Mouse (Mus musculus) splenic B cell, adult 2 months (primary cell): ENCODE results near the gene Slc22a1.

Experiments
- DNase-seq: peaks from one replicate; pipeline ENCODE4 v3.0.0-alpha.2; 2011; ENCODE audit warnings: low read depth, low spot score
- H3K27me3 ChIP-seq: 2 replicates; pipeline ENCODE4 v1.6.1; 2012; ENCODE audit warnings: mild to moderate bottlenecking, low read length, moderate library complexity, mixed read lengths; ENCODE audit not compliant: control insufficient read depth, poor library complexity, insufficient read depth, severe bottlenecking
- H3K36me3 ChIP-seq: 2 replicates; pipeline ENCODE4 v1.6.1; 2012; ENCODE audit warnings: mild to moderate bottlenecking, low read length, moderate library complexity, mixed read lengths; ENCODE audit not compliant: control insufficient read depth, poor library complexity, insufficient read depth, severe bottlenecking

The Slc22a1 gene

DNA sequence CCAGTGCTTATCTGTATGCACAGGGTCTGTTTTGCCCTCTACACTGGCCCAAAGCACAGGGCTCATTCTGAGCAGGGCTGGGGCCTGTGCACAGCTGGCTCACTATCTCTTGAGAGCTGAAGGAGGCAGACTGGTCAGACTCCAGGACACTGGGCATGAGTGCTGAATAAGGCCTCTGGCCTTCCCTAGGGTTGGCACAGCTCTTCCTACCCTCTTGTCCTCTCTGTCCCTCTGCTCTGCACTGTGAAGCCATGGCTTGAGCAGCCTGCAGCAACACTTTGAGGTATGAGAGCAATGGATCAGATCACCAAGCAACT, 6.3 kb downstream of the Slc22a1 start:
- H3K27me3 ChIP-seq: no peaks in the 10 kb centered on the region; the same call in 1 of the 2 replicates
- DNase-seq: no peak
- no peaks in the 10 kb centered on the region for H3K36me3 ChIP-seq

GRCm38 (mm10) chr17:12668478-12669362, 6.9 kb downstream of the Slc22a1 start:
- Histone ChIP-seq H3K36me3 (no peaks in the 10 kb centered on the region), H3K27me3 (no peaks in the 10 kb centered on the region; the same call in 1 of the 2 replicates)
- no peak for DNase-seq

- H3K27me3 ChIP-seq: no peaks in the 10 kb centered on the region; the same call in 1 of the 2 replicates
- no peak for DNase-seq
- H3K36me3 ChIP-seq: no peaks in the 10 kb centered on the region
Observed at GRCm38 (mm10) chr17:12664156-12664555, 11.5 kb downstream of the Slc22a1 start.

DNA sequence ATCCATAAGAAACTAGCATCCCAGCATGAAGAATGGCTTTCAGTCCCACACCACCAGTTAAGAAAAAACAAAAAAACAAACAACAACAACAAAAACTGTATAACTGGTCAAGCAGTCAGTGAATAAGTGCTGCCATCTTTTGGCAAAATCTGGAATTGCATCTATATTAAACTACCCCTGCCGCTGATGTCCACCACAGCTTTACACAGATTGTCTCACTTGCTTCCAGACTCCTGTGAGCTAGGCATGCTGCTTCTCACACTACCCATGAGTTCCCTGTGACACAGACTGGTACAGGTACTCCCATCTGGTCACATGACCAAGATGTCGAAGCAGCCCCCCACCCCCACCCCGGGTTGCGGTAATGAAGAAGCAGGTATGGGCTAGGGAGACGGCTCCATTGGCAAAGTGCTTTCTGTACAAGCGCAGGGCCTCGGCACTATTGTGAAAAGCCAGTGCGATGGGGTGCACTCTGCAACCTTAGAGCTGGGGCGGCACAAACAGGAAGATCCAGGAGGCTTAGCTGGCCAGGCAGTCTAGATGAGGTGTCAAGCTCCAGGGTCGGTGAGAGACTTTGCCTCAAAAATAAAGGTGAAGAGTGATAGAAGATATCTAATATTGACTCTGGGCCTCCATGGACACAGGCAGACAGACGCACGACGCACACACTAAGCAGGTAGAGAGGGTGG, 14.9 kb downstream of the Slc22a1 start:
- peak; percentile 52 for DNase-seq
- Histone ChIP-seq H3K36me3 (no peaks in the 10 kb centered on the region), H3K27me3 (no peaks in the 10 kb centered on the region)

- H3K36me3 ChIP-seq: no peaks in the 10 kb centered on the region
- no peaks in the 10 kb centered on the region for H3K27me3 ChIP-seq
- DNase-seq: no peak
Observed at GRCm38 (mm10) chr17:12659233-12659632, 16.4 kb downstream of the Slc22a1 start.

DNA sequence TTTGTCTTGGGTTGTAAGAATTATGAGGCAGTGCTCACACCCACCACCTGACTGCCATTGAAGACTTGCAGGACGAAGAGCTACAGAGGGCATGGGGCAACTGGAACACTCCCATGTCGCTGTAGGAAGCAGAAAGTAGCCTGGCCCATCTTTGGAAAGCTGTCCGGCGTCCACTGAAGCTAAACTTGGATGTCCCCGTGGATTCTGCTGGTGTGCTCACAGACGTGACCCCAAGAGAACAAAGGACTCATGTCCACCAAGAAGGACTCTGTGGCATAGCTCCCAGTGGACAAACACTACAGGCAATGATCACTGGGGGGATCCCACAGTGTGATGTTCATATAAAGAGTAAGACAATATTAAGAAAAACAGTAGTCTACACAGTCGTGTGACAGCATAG, 16.8 kb downstream of the Slc22a1 start:
- no peak for DNase-seq
- Histone ChIP-seq H3K27me3 (no peaks in the 10 kb centered on the region), H3K36me3 (no peaks in the 10 kb centered on the region)

DNA sequence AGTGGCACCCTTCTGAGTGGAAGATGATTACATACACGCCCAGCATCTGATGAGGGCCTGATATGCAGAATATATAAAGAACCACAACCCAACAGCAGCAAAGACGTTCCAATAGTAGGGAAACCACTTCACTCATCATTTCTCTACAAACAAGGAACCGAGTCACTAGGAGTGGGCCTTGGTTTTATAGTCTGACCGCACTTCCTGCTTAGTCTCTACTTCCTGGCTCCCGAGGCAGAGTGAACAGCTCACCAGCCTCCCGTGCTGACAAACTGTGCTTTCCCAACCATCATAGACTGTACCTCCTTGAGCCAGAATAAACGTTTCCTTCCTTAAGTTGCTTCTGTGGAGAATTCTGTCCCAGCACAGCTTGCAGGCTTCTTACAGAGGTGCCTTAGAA, 19.8 kb downstream of the Slc22a1 start:
- Histone ChIP-seq H3K36me3 (no peaks in the 10 kb centered on the region), H3K27me3 (no peaks in the 10 kb centered on the region)
- peak; percentile 2 for DNase-seq

GRCm38 (mm10) chr17:12654061-12654460, 21.6 kb downstream of the Slc22a1 start:
- no peaks in the 10 kb centered on the region for H3K36me3 ChIP-seq
- DNase-seq: no peak
- H3K27me3 ChIP-seq: no peaks in the 10 kb centered on the region; the same call in 1 of the 2 replicates

DNA sequence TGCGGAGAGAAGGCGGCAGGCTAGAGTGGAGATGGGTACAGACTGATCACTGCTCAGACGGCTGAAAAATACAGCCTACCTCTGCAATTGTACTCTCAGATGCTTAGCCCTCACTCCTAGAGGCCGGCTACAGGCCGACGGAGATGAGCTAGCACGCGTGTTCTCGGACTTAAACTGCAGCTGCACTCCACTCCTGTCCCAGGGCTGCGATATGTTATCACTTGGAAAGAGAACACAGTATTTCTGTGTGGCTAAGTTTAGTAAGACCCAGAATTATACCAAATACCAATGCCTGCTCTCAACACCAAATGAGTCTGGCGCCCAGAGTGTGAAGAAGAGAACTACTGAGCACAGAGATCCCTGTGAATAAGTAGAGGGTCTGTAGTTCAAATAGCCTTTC, 23.0 kb downstream of the Slc22a1 start:
- Histone ChIP-seq H3K36me3 (no peaks in the 10 kb centered on the region), H3K27me3 (no peaks in the 10 kb centered on the region; the same call in 1 of the 2 replicates)
- DNase-seq: no peak

DNA sequence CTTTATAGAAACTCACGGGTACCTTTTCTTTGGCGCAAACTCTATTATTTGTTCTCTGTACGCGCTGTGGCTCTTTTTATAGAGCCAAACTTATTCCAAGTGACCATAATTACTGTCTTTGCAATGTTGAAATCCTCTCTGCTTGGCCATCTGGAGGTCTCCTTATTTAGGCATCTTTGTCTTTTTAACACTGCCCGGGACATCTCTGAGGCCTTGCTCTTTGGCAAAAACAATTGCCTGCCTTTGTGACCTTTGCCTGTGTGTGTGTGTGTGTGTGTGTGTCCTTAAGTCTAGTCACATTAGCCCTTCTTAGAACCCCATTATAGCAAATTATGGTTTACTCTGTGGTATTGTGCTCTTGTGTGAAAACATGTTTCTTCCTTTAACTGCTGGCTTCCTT, 30.2 kb downstream of the Slc22a1 start:
- Histone ChIP-seq H3K36me3 (no peaks in the 10 kb centered on the region), H3K27me3 (no peaks in the 10 kb centered on the region; the same call in 1 of the 2 replicates)
- DNase-seq: no peak

DNA sequence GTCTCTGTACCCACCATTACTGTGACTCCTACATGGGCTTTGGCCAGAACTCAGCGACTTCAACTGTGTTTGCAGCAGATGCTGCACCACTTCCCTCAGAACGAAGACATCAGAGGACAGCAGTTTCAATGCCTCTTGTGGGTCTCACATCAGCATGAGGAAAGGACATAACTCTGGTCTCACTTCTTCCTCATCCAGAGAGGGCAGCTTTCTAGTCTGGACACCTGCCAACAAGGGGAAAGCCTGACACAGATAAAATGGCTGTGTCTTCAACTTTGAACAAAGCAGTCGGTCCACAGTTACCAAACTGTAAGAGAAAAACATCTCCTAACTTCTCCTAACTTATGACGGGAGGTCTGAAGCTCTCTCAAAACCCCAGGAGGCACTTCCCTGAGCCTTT, 34.5 kb downstream of the Slc22a1 start:
- H3K36me3 ChIP-seq: no peaks in the 10 kb centered on the region
- no peaks in the 10 kb centered on the region for H3K27me3 ChIP-seq
- no peak for DNase-seq

DNA sequence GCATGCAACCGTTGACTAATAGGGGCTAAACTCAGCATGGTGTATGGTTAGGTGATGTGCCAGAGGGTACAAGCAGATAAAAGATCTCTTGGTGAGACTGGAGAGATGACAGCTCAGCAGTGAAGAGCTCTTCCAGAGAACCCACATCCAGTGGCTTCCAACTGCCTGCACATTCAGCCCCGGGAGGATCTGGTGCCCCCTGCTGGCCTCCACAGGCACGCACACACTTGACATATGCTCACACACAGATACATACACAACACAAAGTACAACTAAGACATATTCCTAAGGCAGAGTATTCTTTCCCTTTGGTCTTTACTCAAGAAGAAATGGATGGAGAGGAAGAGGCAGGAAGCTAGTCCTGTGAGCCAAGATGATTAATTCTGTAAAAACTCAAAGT, 36.0 kb downstream of the Slc22a1 start:
- no peaks in the 10 kb centered on the region for H3K27me3 ChIP-seq
- no peak for DNase-seq
- no peaks in the 10 kb centered on the region for H3K36me3 ChIP-seq

DNA sequence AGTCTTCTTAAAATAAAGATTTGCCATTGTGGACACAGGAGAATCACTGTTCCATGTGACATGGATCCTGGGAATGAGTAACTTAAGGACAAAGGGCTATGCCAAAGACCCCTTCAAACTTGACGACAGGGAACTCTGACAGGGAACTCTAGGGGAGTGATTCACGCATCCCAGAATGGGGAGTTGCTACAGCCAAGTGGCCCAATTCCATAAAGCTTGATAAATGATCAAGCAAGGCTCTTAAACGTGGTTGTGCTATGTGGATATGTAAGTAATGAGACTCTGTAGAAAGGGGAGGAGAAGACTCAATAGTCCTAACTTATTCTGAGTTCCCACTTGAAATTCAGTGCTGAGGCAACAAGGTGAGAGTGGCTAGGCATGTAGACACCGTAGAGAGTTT, 40.8 kb downstream of the Slc22a1 start:
- no peaks in the 10 kb centered on the region for H3K36me3 ChIP-seq
- H3K27me3 ChIP-seq: no peaks in the 10 kb centered on the region
- DNase-seq: no peak

- DNase-seq: no peak
- no peaks in the 10 kb centered on the region for H3K36me3 ChIP-seq
- no peaks in the 10 kb centered on the region for H3K27me3 ChIP-seq
Observed at GRCm38 (mm10) chr17:12631771-12632600, 43.6 kb downstream of the Slc22a1 start.
